ENCODE assay signal across 11 mouse cellular contexts in the genomic region with DNA sequence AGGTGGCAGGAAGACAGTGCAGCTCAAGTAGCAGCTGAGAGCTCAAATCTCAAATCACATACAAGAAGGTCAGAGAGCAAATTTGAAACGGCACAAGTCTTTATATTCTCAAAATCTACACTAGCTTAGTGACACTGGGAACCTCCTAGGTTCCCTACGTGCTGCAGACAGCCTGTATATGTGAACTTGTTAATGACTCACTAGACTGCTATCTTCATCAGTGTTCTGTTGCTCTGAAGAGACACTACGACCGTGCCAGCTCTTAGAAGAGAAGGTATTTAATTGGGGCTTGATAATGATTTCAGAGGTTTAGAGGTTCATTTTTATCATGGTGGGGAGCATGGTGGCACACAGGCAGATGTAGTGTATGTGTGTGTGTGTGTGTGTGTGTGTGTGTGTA.
"Had no signal": no experiment of that assay in that cellular context is flagged by ENCODE, and none has a peak within 500 bp of the region (broad histone marks: within the 10 kb centered on the region; RNA-seq: fewer than 3 reads in every experiment).

No protein-coding gene starts in this region.

- DNase-seq: kidney, adult 18-20 months; kidney, postnatal 10 days; kidney, postnatal 4 days; left cerebral cortex, postnatal 4 days; lung, adult 18-20 months; right cerebral cortex, postnatal 25 days; thymus, postnatal 36 days had no signal

- H3K27ac ChIP-seq: limb, embryonic 13.5 days; liver, embryonic 14.5 days; neural tube, embryonic 13.5 days had no signal

- H3K27me3 ChIP-seq: limb, embryonic 13.5 days; neural tube, embryonic 13.5 days had no signal

- H3K4me3 ChIP-seq: layer of hippocampus, adult 2 months; limb, embryonic 13.5 days; neural tube, embryonic 13.5 days had no signal

- H3K4me1 ChIP-seq: limb, embryonic 13.5 days had no signal

- H3K36me3 ChIP-seq: limb, embryonic 13.5 days; neural tube, embryonic 13.5 days had no signal

- H3K4me2 ChIP-seq: limb, embryonic 13.5 days; neural tube, embryonic 13.5 days had no signal

- H3K9me3 ChIP-seq: limb, embryonic 13.5 days; neural tube, embryonic 13.5 days had no signal

- H3K9ac ChIP-seq: limb, embryonic 13.5 days; liver, embryonic 14.5 days; neural tube, embryonic 13.5 days had no signal
